Mouse (Mus musculus) adrenal gland, adult 18-20 months (tissue): Measurements from ENCODE around the gene Kctd18. TPM values are rescaled to one million over a fixed set of nuclear protein-coding genes. Genes with fewer than 3 reads are reported as not detected.

Experiments
- DNase-seq, 2 experiments: peaks; one replicate each; pipeline ENCODE4 v3.0.0; 2021 to 2022; ENCODE audit warnings: low spot score in 2 of 2
- total RNA-seq, 2 experiments: library from RNA; stranded (reverse); gene quantifications; 1 replicate in 1 of 2; 2 replicates in 1 of 2; pipeline ENCODE4 v1.2.3; 2021

The Kctd18 gene
- total RNA-seq, 2 experiments from 2014 or later: 10.4 to 13.7 TPM

GRCm38 (mm10) chr1:57995432-57996132, 23.2 kb downstream of the Kctd18 start, which contains the start of gene Sgo2a:
Gene Sgo2a (plus strand): TSS chr1:57995971.
- peak; percentile 81 to 86 for DNase-seq

GRCm38 (mm10) chr1:57991277-57991676, 27.5 kb downstream of the Kctd18 start:
- DNase-seq: no peak

GRCm38 (mm10) chr1:57989052-57989600, 29.6 kb downstream of the Kctd18 start:
- DNase-seq: no peak

GRCm38 (mm10) chr1:57976860-57977259, 41.9 kb downstream of the Kctd18 start:
- no peak for DNase-seq

- no peak for DNase-seq
Measured at GRCm38 (mm10) chr1:57971588-57971987, 47.2 kb downstream of the Kctd18 start.

GRCm38 (mm10) chr1:57969327-57970271, 49.2 kb downstream of the Kctd18 start:
- DNase-seq: peak; percentile 98 to 99

- DNase-seq: no peak
Measured at GRCm38 (mm10) chr1:57955774-57956173, 63.0 kb downstream of the Kctd18 start.

- no peak for DNase-seq
Measured at GRCm38 (mm10) chr1:57954376-57954765, 64.4 kb downstream of the Kctd18 start.

GRCm38 (mm10) chr1:57953586-57954375, 65.0 kb downstream of the Kctd18 start:
- no peak for DNase-seq

GRCm38 (mm10) chr1:57952509-57952908, 66.2 kb downstream of the Kctd18 start:
- no peak for DNase-seq

- DNase-seq: no peak
Measured at GRCm38 (mm10) chr1:57949716-57950115, 69.0 kb downstream of the Kctd18 start.

- DNase-seq: no peak
Measured at GRCm38 (mm10) chr1:57949195-57949594, 69.6 kb downstream of the Kctd18 start.

- no peak for DNase-seq
Measured at GRCm38 (mm10) chr1:57947552-57948347, 71.0 kb downstream of the Kctd18 start.

GRCm38 (mm10) chr1:57942215-57942614, 76.5 kb downstream of the Kctd18 start:
- no peak for DNase-seq

GRCm38 (mm10) chr1:57941734-57942133, 77.0 kb downstream of the Kctd18 start:
- DNase-seq: no peak

- DNase-seq: no peak
Measured at GRCm38 (mm10) chr1:57941095-57941494, 77.7 kb downstream of the Kctd18 start.

- no peak for DNase-seq
Measured at GRCm38 (mm10) chr1:57940691-57941090, 78.1 kb downstream of the Kctd18 start.

- DNase-seq: no peak
Measured at GRCm38 (mm10) chr1:57934287-57934686, 84.5 kb downstream of the Kctd18 start.

GRCm38 (mm10) chr1:57918567-57918966, 100.2 kb downstream of the Kctd18 start:
- DNase-seq: no peak

- no peak for DNase-seq
Measured at GRCm38 (mm10) chr1:57917342-57917741, 101.4 kb downstream of the Kctd18 start.
